Mouse (Mus musculus): ENCODE measurements around the gene Tma16.

DNA sequence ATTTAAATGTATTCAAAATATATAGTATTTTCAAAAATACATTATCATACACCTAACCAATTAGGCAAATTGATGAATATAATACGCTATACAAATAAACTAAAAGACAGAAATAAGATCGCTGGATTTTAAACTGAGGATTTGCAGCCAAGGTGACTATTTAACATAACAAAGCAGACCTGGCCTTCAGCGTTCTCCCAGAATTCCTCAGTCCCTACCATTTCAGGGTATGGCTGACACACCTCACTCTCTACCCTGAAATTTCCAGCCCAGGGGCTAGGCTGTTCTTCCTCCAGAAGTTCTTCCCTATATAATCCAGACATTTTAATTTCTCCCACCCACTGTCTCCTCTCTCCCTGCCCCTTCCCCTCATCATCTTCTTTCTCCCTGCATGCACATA lies 2.2 kb upstream of the Tma16 start:
- no peak for TF ChIP-seq CTCF (IDR thresholded peaks at IDR 0.05; ENCODE audit: low read depth)
- TF ChIP-seq EP300 (IDR thresholded peaks at IDR 0.05; ENCODE audit: low read depth) = no peak

All from heart, postnatal 0 days (tissue).